Mouse (Mus musculus) thymus, adult 2 months (tissue): ENCODE results near the gene Timm8b. TPM values are rescaled to one million over a fixed set of nuclear protein-coding genes. Genes with fewer than 3 reads are reported as not detected.

Experiments
- DNase-seq: peaks from one replicate; pipeline ENCODE4 v3.0.0; 2021
- H3K27ac ChIP-seq: fragments of 200-500 bp; 2 replicates; pipeline ENCODE4 v1.5.1; 2012; ENCODE audit warnings: low read length, control low read depth; ENCODE audit not compliant: control insufficient read depth, insufficient read depth
- H3K27me3 ChIP-seq: fragments of 200-500 bp; 2 replicates; pipeline ENCODE4 v1.6.1; 2012; ENCODE audit warnings: mild to moderate bottlenecking, low read length, moderate library complexity, mixed read lengths; ENCODE audit not compliant: control insufficient read depth, insufficient read depth
- H3K36me3 ChIP-seq: fragments of 200-500 bp; 2 replicates; pipeline ENCODE4 v1.6.1; 2012; ENCODE audit warnings: mild to moderate bottlenecking, low read length, moderate library complexity; ENCODE audit not compliant: control insufficient read depth, insufficient read depth
- H3K4me1 ChIP-seq: fragments of 200-500 bp; replicated peaks from 2 replicates; pipeline ENCODE4 v1.6.1; 2012; ENCODE audit warnings: low read length; ENCODE audit not compliant: control insufficient read depth, insufficient read depth
- H3K4me3 ChIP-seq: fragments of 200-500 bp; 2 replicates; pipeline ENCODE4 v1.5.1; 2012; ENCODE audit warnings: mild to moderate bottlenecking, low read length, control low read depth, moderate library complexity; ENCODE audit not compliant: control insufficient read depth, insufficient read depth
- CTCF ChIP-seq: fragments of 200-500 bp; IDR thresholded peaks from 2 replicates; pipeline ENCODE4 v1.5.1; 2012; ENCODE audit warnings: mild to moderate bottlenecking, control low read depth, low read length, moderate library complexity, borderline replicate concordance; ENCODE audit not compliant: control insufficient read depth, poor library complexity, insufficient read depth; ENCODE audit errors: extremely low read depth
- POLR2A ChIP-seq: fragments of 200-500 bp; IDR thresholded peaks from 2 replicates; pipeline ENCODE4 v1.6.1; 2012; ENCODE audit warnings: mild to moderate bottlenecking, low read length, control low read depth, moderate library complexity; ENCODE audit not compliant: control insufficient read depth, poor library complexity, insufficient read depth; ENCODE audit errors: extremely low read depth
- WGBS: fragments of 180-500 bp; shearing (Covaris S2); methylation state at CpG from one replicate; pipeline ENCODE4 v1.1.7; 2018; 5-methylcytosine and 5-hydroxymethylcytosine counted together
- polyA plus RNA-seq: library from polyadenylated mRNA; depleted of rRNA; stranded (reverse); fragments of >200 nt; gene quantifications from 2 replicates; pipeline ENCODE4 v1.2.3, GENCODE M21; 2012; rRNA removed

Gene Timm8b
- polyA plus RNA-seq, result 126 and 168 TPM in 2 replicates

- peaks cover 15% of the 10 kb centered on the region for H3K4me1 ChIP-seq
- no peaks in the 10 kb centered on the region for H3K27me3 ChIP-seq
- WGBS, result under 1% methylated on average over 48 of the region's 48 CpGs
- TF ChIP-seq CTCF (peak; percentile 72; the same call in 1 of the 2 replicates), POLR2A (peak; percentile 84; the same call in 1 of the 2 replicates)
- H3K4me3 ChIP-seq, result peak within 1 kb of the TSS; percentile 82
- DNase-seq, result peak; percentile 92
- peaks cover 22% of the 10 kb centered on the region for H3K36me3 ChIP-seq
- no peak within 1 kb of the TSS for H3K27ac ChIP-seq
These were observed at the start of gene Timm8b, which contains the start of gene Sdhd for GRCm38 (mm10) chr9:50603189-50603997. Gene Timm8b (plus strand): TSS chr9:50603910. Gene Sdhd (minus strand): TSS chr9:50603812.

- H3K27ac ChIP-seq, result peak within 1 kb of the TSS; percentile 33; the same call in 1 of the 2 replicates
- H3K4me1 ChIP-seq, result peaks cover 6% of the 10 kb centered on the region
- no peaks in the 10 kb centered on the region for H3K36me3 ChIP-seq
- H3K27me3 ChIP-seq, result no peaks in the 10 kb centered on the region
- peak within 1 kb of the TSS; percentile 18 for H3K4me3 ChIP-seq
- DNase-seq, result peak; percentile 21
- WGBS, result 28% methylated on average over 12 of the region's 12 CpGs
- no peak for TF ChIP-seq CTCF
- no peak for TF ChIP-seq POLR2A
These were observed 49.2 kb upstream of the Timm8b start, which contains the start of gene Il18 for GRCm38 (mm10) chr9:50554241-50555093. Gene Il18 (plus strand): TSS chr9:50554827.

- TF ChIP-seq POLR2A (no peak), CTCF (no peak)
- H3K36me3 ChIP-seq, result no peaks in the 10 kb centered on the region
- peak within 1 kb of the TSS; percentile 33; the same call in 1 of the 2 replicates for H3K27ac ChIP-seq
- H3K27me3 ChIP-seq, result no peaks in the 10 kb centered on the region
- DNase-seq, result no peak
- 72% methylated on average over 2 of the region's 2 CpGs for WGBS
- H3K4me3 ChIP-seq, result peak within 1 kb of the TSS; percentile 18
- peaks cover 6% of the 10 kb centered on the region for H3K4me1 ChIP-seq
These were observed 48.6 kb upstream of the Timm8b start, which contains the start of gene Bco2 for GRCm38 (mm10) chr9:50555094-50555446. Gene Bco2 (minus strand): TSS chr9:50555181.

GRCm38 (mm10) chr9:50561145-50561917, 42.4 kb upstream of the Timm8b start, which contains the start of gene Tex12:
Gene Tex12 (minus strand): TSS chr9:50561325.
- Histone ChIP-seq H3K27ac (no peak within 1 kb of the TSS), H3K36me3 (no peaks in the 10 kb centered on the region), H3K4me3 (no peak within 1 kb of the TSS), H3K27me3 (no peaks in the 10 kb centered on the region), H3K4me1 (no peaks in the 10 kb centered on the region)
- WGBS, result 97% methylated on average over 38 of the region's 38 CpGs
- no peak for DNase-seq
- TF ChIP-seq POLR2A (no peak), CTCF (no peak)

GRCm38 (mm10) chr9:50561918-50562360, 41.8 kb upstream of the Timm8b start:
- Histone ChIP-seq H3K27me3 (no peaks in the 10 kb centered on the region), H3K4me1 (no peaks in the 10 kb centered on the region), H3K27ac (no peak overlapping the region), H3K36me3 (no peaks in the 10 kb centered on the region), H3K4me3 (no peak overlapping the region)
- WGBS, result 95% methylated on average over 2 of the region's 2 CpGs
- DNase-seq, result no peak
- TF ChIP-seq CTCF (no peak), POLR2A (no peak)
